Mouse (Mus musculus) hindbrain, embryonic 13.5 days (tissue): ENCODE data around the gene Gm28891. TPM values are rescaled to one million over a fixed set of nuclear protein-coding genes. Genes with fewer than 3 reads are reported as not detected.
"Not testable (repeated sequence)": the region's sequence is repeated elsewhere in the genome, so short reads cannot be mapped to it uniquely, and the experiment has no call there.

Experiments used
- ATAC-seq: fragments of 200-750 bp; cut with Nextera tagmentation; 2 replicates; pipeline ENCODE4 v1.8.0; 2017; ENCODE audit warnings: moderate TSS enrichment; ENCODE audit not compliant: low FRiP score
- H3K27ac ChIP-seq: fragments of 300-500 bp; sonication (generic); 2 replicates; pipeline ENCODE4 v1.5.1; 2015; ENCODE audit warnings: inconsistent platforms, mild to moderate bottlenecking, moderate library complexity
- H3K27me3 ChIP-seq: fragments of 300-500 bp; sonication (generic); 2 replicates; pipeline ENCODE4 v1.6.1; 2015; ENCODE audit warnings: mild to moderate bottlenecking, inconsistent platforms
- H3K36me3 ChIP-seq: fragments of 300-500 bp; sonication (generic); 2 replicates; pipeline ENCODE4 v1.6.1; 2015; ENCODE audit warnings: mild to moderate bottlenecking, inconsistent platforms
- H3K4me1 ChIP-seq: fragments of 300-500 bp; sonication (generic); replicated peaks from 2 replicates; pipeline ENCODE4 v1.6.1; 2015; ENCODE audit warnings: inconsistent platforms
- H3K4me2 ChIP-seq: fragments of 300-500 bp; sonication (generic); 2 replicates; pipeline ENCODE4 v1.6.1; 2015; ENCODE audit warnings: inconsistent platforms, mild to moderate bottlenecking, moderate library complexity
- H3K4me3 ChIP-seq: fragments of 300-500 bp; sonication (generic); 2 replicates; pipeline ENCODE4 v1.5.1; 2015; ENCODE audit warnings: mild to moderate bottlenecking, inconsistent platforms
- H3K9ac ChIP-seq: fragments of 300-500 bp; sonication (generic); 2 replicates; pipeline ENCODE4 v1.6.1; 2015; ENCODE audit warnings: mild to moderate bottlenecking, inconsistent platforms
- H3K9me3 ChIP-seq: fragments of 300-500 bp; sonication (generic); 2 replicates; pipeline ENCODE4 v1.6.1; 2016; ENCODE audit warnings: inconsistent platforms
- WGBS: fragments of 180-500 bp; shearing (Covaris S2); methylation state at CpG from one replicate; pipeline ENCODE4 v1.1.7; 2015; 5-methylcytosine and 5-hydroxymethylcytosine counted together
- polyA plus RNA-seq: library from polyadenylated mRNA; unstranded; fragments of >200 nt; fragmentation: Nextera tagmentation; extraction: Ambion mirVana; gene quantifications from 2 replicates; pipeline ENCODE4 v1.2.1, GENCODE M21; 2015

The Gm28891 gene
- polyA plus RNA-seq = not detected in 2 replicates

GRCm38 (mm10) chrY:60240902-60241301, at the start of gene Gm28891:
TSS of gene Gm28891 (plus strand) at chrY:60241202.
- not testable (repeated sequence) for ATAC-seq, H3K9me3 ChIP-seq, H3K9ac ChIP-seq, H3K4me3 ChIP-seq, H3K27me3 ChIP-seq, H3K4me2 ChIP-seq, H3K27ac ChIP-seq, H3K4me1 ChIP-seq, H3K36me3 ChIP-seq
- WGBS = 96% methylated on average over 3 of the region's 8 CpGs
